Mouse (Mus musculus) MEL (cell line): ENCODE data around the gene Taf1c.

Experiments used
- POLR2A ChIP-seq, 2 experiments: IDR thresholded peaks; 2 replicates each; pipeline ENCODE4 v1.6.1; 2011 to 2012; ENCODE audit warnings: low read length in 2 of 2, mild to moderate bottlenecking in 2 of 2, control low read depth in 1 of 2, improper control_type of control experiment in 1 of 2, low read depth in 1 of 2, moderate library complexity in 1 of 2; ENCODE audit not compliant: control insufficient read depth in 1 of 2, insufficient read depth in 1 of 2, poor library complexity in 1 of 2
- POLR2AphosphoS2 ChIP-seq: IDR thresholded peaks from 2 replicates; pipeline ENCODE4 v1.6.1; 2011; ENCODE audit warnings: low read length, improper control_type of control experiment

DNA sequence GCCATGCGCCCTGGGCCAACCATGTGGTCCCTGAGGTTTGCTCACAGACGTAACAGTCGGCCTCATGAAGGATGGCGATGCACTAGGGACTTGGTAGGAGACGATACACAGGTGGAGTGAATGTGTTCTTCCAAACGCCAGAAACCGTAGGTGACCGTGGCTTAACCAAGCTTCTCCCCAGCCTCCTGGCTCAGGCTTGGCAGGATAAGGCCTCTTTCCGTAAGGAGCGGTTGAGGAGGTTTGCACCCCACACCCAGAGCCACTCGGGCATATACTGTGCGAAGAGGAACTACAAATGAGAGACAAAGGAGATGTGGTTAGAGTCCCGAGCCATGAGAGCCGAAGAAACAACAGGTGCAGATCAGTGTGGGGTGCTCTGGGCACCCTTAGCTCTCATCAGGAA, 41.2 kb downstream of the Taf1c start:
- no peak for TF ChIP-seq POLR2A (IDR thresholded peaks at IDR 0.05; ENCODE audit: control insufficient read depth in 1 of 2, insufficient read depth in 1 of 2, low read depth in 1 of 2, low read length in 2 of 2, poor library complexity in 1 of 2)
- TF ChIP-seq POLR2AphosphoS2, result no peak
